Comparison of ENCODE assay signal across 10 mouse cellular contexts in genomic region chr5:21257806-21258205, GRCm38 (mm10).
DNase-seq lines count a peak whose midpoint lies in the region; TF ChIP-seq lines count a peak whose summit lies in the region.
"Had no signal": no experiment of that assay in that cellular context is flagged by ENCODE, and none has a peak within 500 bp of the region (broad histone marks: within the 10 kb centered on the region; RNA-seq: fewer than 3 reads in every experiment).

No protein-coding gene starts in this region.

- intact Hi-C loops in gastrocnemius, postnatal 14 days (cut with DNase I; ENCODE audit: low total_unique reads): no loop called here

- TF ChIP-seq POLR2A in lung, adult 2 months (IDR thresholded peaks at IDR 0.05; ENCODE audit: borderline replicate concordance, extremely low read depth, low read depth, low read length): no peak

- 81% methylated on average over 6 of the region's 6 CpGs for WGBS in lung, adult 2 months

- no peaks in the 10 kb centered on the region for H3K4me1 ChIP-seq in lung, adult 2 months (ENCODE audit: control insufficient read depth, insufficient read depth, low read length)

- no peak overlapping the region for H3K4me3 ChIP-seq in lung, adult 2 months (replicated peaks; ENCODE audit: extremely low read depth, low read depth, low read length)
- H3K4me3 ChIP-seq: neural tube, embryonic 12.5 days had no signal

- peak; percentile 35; the same call in 1 of the 2 replicates for TF ChIP-seq CTCF in lung, adult 2 months (IDR thresholded peaks at IDR 0.05; ENCODE audit: insufficient read depth, low read length)

- peak; percentile 29 for DNase-seq in embryo, embryonic 10 days (ENCODE audit: low spot score)
- DNase-seq in embryo, embryonic 9.5 days (ENCODE audit: extremely low spot score): no peak
- no peak for DNase-seq in lung, adult 2 months
- DNase-seq in lung, adult 18-20 months: no peak
- DNase-seq in T-cell, adult 2 months (ENCODE audit: low spot score): peak; percentile 24
- DNase-seq in retina, postnatal 1 day: peak; percentile 38
- DNase-seq in adrenal gland, adult 8-10 months: no peak
- DNase-seq in gastrocnemius, postnatal 14 days: no peak
- DNase-seq: heart, adult 18-20 months had no signal

Comparison
In these comparisons a context has a peak if more than half of its experiments do, and no peak if none do; other contexts are left out.
1. DNase-seq: peak in embryo, embryonic 10 days (single experiment), T-cell, adult 2 months (single experiment) and retina, postnatal 1 day (single experiment); none in embryo, embryonic 9.5 days (single experiment), lung, adult 2 months (single experiment), lung, adult 18-20 months (0 of 2), adrenal gland, adult 8-10 months (single experiment) and gastrocnemius, postnatal 14 days (single experiment).